Mouse (Mus musculus) midbrain, embryonic 10.5 days (tissue): ENCODE measurements at regions not wholly inside any gene's neighbourhood (a gene's known extent, or its start where the extent isn't known, plus 50 kb on each side); places are given as distances from the start of the nearest gene placed in this dataset.

Experiments used
- DNase-seq: peaks from one replicate; pipeline ENCODE4 v3.0.0-alpha.2; 2017; ENCODE audit warnings: low spot score
- H3K27ac ChIP-seq: fragments of 300-500 bp; sonication (generic); replicated peaks from 2 replicates; pipeline ENCODE4 v1.5.1; 2016; ENCODE audit warnings: mild to moderate bottlenecking
- H3K27me3 ChIP-seq: fragments of 300-500 bp; sonication (generic); 2 replicates; pipeline ENCODE4 v1.6.1; 2016; ENCODE audit warnings: low read depth, mild to moderate bottlenecking; ENCODE audit not compliant: poor library complexity, severe bottlenecking
- H3K36me3 ChIP-seq: fragments of 300-500 bp; sonication (generic); 2 replicates; pipeline ENCODE4 v1.6.1; 2016; ENCODE audit warnings: mild to moderate bottlenecking, moderate library complexity
- H3K4me1 ChIP-seq: fragments of 300-500 bp; sonication (generic); 2 replicates; pipeline ENCODE4 v1.6.1; 2016
- H3K4me3 ChIP-seq: fragments of 300-500 bp; sonication (generic); 2 replicates; pipeline ENCODE4 v1.5.1; 2016; ENCODE audit warnings: mild to moderate bottlenecking, moderate library complexity
- H3K9me3 ChIP-seq: fragments of 300-500 bp; sonication (generic); replicated peaks from 2 replicates; pipeline ENCODE4 v1.6.1; 2016; ENCODE audit warnings: mild to moderate bottlenecking
- WGBS: fragments of 180-500 bp; shearing (Covaris S2); methylation state at CpG from one replicate; pipeline ENCODE4 v1.1.7; 2016; 5-methylcytosine and 5-hydroxymethylcytosine counted together

GRCm38 (mm10) chr16:51457166-51457565, 573.9 kb upstream of the Cblb start:
- no peaks in the 10 kb centered on the region for H3K9me3 ChIP-seq
- 73% methylated on average over 1 of the region's 1 CpGs for WGBS
- no peak for DNase-seq

GRCm38 (mm10) chr16:51475690-51476089, 555.3 kb upstream of the Cblb start:
- 87% methylated on average over 3 of the region's 3 CpGs for WGBS
- no peak for DNase-seq
- Histone ChIP-seq H3K27ac (no peak overlapping the region), H3K4me1 (no peaks in the 10 kb centered on the region), H3K9me3 (no peaks in the 10 kb centered on the region), H3K36me3 (no peaks in the 10 kb centered on the region), H3K27me3 (no peaks in the 10 kb centered on the region), H3K4me3 (no peak overlapping the region)

More at GRCm38 (mm10) chr16:51457166-51457565, 573.9 kb upstream of the Cblb start:
- Histone ChIP-seq H3K27ac (no peak overlapping the region), H3K27me3 (no peaks in the 10 kb centered on the region), H3K4me3 (no peak overlapping the region), H3K4me1 (no peaks in the 10 kb centered on the region), H3K36me3 (no peaks in the 10 kb centered on the region)

GRCm38 (mm10) chr16:51496096-51496495, 534.9 kb upstream of the Cblb start:
- Histone ChIP-seq H3K27ac (no peak overlapping the region), H3K9me3 (no peaks in the 10 kb centered on the region), H3K36me3 (no peaks in the 10 kb centered on the region), H3K4me1 (no peaks in the 10 kb centered on the region), H3K27me3 (no peaks in the 10 kb centered on the region), H3K4me3 (no peak overlapping the region)
- DNase-seq = no peak
- WGBS = 88% methylated on average over 2 of the region's 2 CpGs

- no peak for DNase-seq
- Histone ChIP-seq H3K36me3 (no peaks in the 10 kb centered on the region), H3K4me1 (no peaks in the 10 kb centered on the region), H3K4me3 (no peak overlapping the region), H3K9me3 (no peaks in the 10 kb centered on the region), H3K27ac (no peak overlapping the region), H3K27me3 (no peaks in the 10 kb centered on the region)
- 93% methylated on average over 7 of the region's 7 CpGs for WGBS
These were observed 533.2 kb upstream of the Cblb start for GRCm38 (mm10) chr16:51497777-51498176.

- no peak overlapping the region for H3K27ac ChIP-seq
- H3K4me1 ChIP-seq = peaks cover 6% of the 10 kb centered on the region; the same call in 1 of the 2 replicates
- no peaks in the 10 kb centered on the region for H3K9me3 ChIP-seq
- H3K4me3 ChIP-seq = no peak overlapping the region
- H3K36me3 ChIP-seq = no peaks in the 10 kb centered on the region
- no peaks in the 10 kb centered on the region for H3K27me3 ChIP-seq
- 83% methylated on average over 3 of the region's 3 CpGs for WGBS
- DNase-seq = no peak
These were observed 513.9 kb upstream of the Cblb start for GRCm38 (mm10) chr16:51517079-51517478.

GRCm38 (mm10) chr16:51520762-51521161, 510.3 kb upstream of the Cblb start:
- Histone ChIP-seq H3K36me3 (no peaks in the 10 kb centered on the region), H3K4me1 (peaks cover 6% of the 10 kb centered on the region; the same call in 1 of the 2 replicates), H3K27me3 (no peaks in the 10 kb centered on the region), H3K27ac (no peak overlapping the region), H3K4me3 (no peak overlapping the region), H3K9me3 (no peaks in the 10 kb centered on the region)
- 78% methylated on average over 4 of the region's 4 CpGs for WGBS
- DNase-seq = no peak

GRCm38 (mm10) chr16:51521317-51522092, 509.5 kb upstream of the Cblb start:
- no peaks in the 10 kb centered on the region for H3K36me3 ChIP-seq
- H3K4me1 ChIP-seq = peaks cover 6% of the 10 kb centered on the region; the same call in 1 of the 2 replicates
- no peaks in the 10 kb centered on the region for H3K9me3 ChIP-seq
- peak; percentile 17 for DNase-seq
- 81% methylated on average over 13 of the region's 13 CpGs for WGBS
- H3K4me3 ChIP-seq = no peak overlapping the region
- no peak overlapping the region for H3K27ac ChIP-seq
- no peaks in the 10 kb centered on the region for H3K27me3 ChIP-seq

- no peak overlapping the region for H3K4me3 ChIP-seq
- DNase-seq = no peak
- H3K36me3 ChIP-seq = no peaks in the 10 kb centered on the region
- 92% methylated on average over 1 of the region's 1 CpGs for WGBS
- H3K4me1 ChIP-seq = no peaks in the 10 kb centered on the region
- H3K27ac ChIP-seq = no peak overlapping the region
- no peaks in the 10 kb centered on the region for H3K27me3 ChIP-seq
- no peaks in the 10 kb centered on the region for H3K9me3 ChIP-seq
These were observed 507.0 kb upstream of the Cblb start for GRCm38 (mm10) chr16:51524023-51524422.

GRCm38 (mm10) chr16:51532496-51532895, 498.5 kb upstream of the Cblb start:
- DNase-seq = no peak
- no peak overlapping the region for H3K4me3 ChIP-seq
- no peaks in the 10 kb centered on the region for H3K36me3 ChIP-seq
- no peaks in the 10 kb centered on the region for H3K27me3 ChIP-seq
- WGBS = 90% methylated on average over 1 of the region's 1 CpGs
- H3K9me3 ChIP-seq = no peaks in the 10 kb centered on the region
- no peak overlapping the region for H3K27ac ChIP-seq
- H3K4me1 ChIP-seq = no peaks in the 10 kb centered on the region

- Histone ChIP-seq H3K9me3 (no peaks in the 10 kb centered on the region), H3K27me3 (no peaks in the 10 kb centered on the region), H3K4me1 (no peaks in the 10 kb centered on the region), H3K36me3 (no peaks in the 10 kb centered on the region), H3K4me3 (no peak overlapping the region), H3K27ac (no peak overlapping the region)
- DNase-seq = no peak
- 95% methylated on average over 4 of the region's 4 CpGs for WGBS
These were observed 487.3 kb upstream of the Cblb start for GRCm38 (mm10) chr16:51543769-51544168.

GRCm38 (mm10) chr16:51547032-51547431, 484.0 kb upstream of the Cblb start:
- H3K4me3 ChIP-seq = no peak overlapping the region
- WGBS = 83% methylated on average over 1 of the region's 1 CpGs
- no peak overlapping the region for H3K27ac ChIP-seq
- H3K4me1 ChIP-seq = no peaks in the 10 kb centered on the region
- no peaks in the 10 kb centered on the region for H3K9me3 ChIP-seq
- no peak for DNase-seq
- H3K27me3 ChIP-seq = no peaks in the 10 kb centered on the region
- H3K36me3 ChIP-seq = no peaks in the 10 kb centered on the region

GRCm38 (mm10) chr16:51562866-51563658, 468.0 kb upstream of the Cblb start:
- H3K4me1 ChIP-seq = no peaks in the 10 kb centered on the region
- no peak for DNase-seq
- 90% methylated on average over 5 of the region's 5 CpGs for WGBS
- H3K27me3 ChIP-seq = no peaks in the 10 kb centered on the region
- no peak overlapping the region for H3K4me3 ChIP-seq
- H3K9me3 ChIP-seq = no peaks in the 10 kb centered on the region
- H3K27ac ChIP-seq = no peak overlapping the region
- H3K36me3 ChIP-seq = no peaks in the 10 kb centered on the region

- no peak for DNase-seq
These were observed 467.0 kb upstream of the Cblb start for GRCm38 (mm10) chr16:51564064-51564463.

More at GRCm38 (mm10) chr16:51564064-51564463, 467.0 kb upstream of the Cblb start:
- no peak overlapping the region for H3K27ac ChIP-seq
- no peaks in the 10 kb centered on the region for H3K4me1 ChIP-seq
- H3K9me3 ChIP-seq = no peaks in the 10 kb centered on the region
- H3K4me3 ChIP-seq = no peak overlapping the region
- H3K36me3 ChIP-seq = no peaks in the 10 kb centered on the region
- no peaks in the 10 kb centered on the region for H3K27me3 ChIP-seq
